Mouse (Mus musculus) limb, embryonic 13.5 days (tissue): ENCODE results near the gene Gm10720. TPM values are rescaled to one million over a fixed set of nuclear protein-coding genes. Genes with fewer than 3 reads are reported as not detected.
"Not testable (repeated sequence)": the region's sequence is repeated elsewhere in the genome, so short reads cannot be mapped to it uniquely, and the experiment has no call there.

Experiments
- ATAC-seq: fragments of 200-750 bp; cut with Nextera tagmentation; 2 replicates; pipeline ENCODE4 v1.8.0; 2017; ENCODE audit warnings: low read depth, moderate number of reproducible peaks, moderate TSS enrichment; ENCODE audit not compliant: low FRiP score
- H3K27ac ChIP-seq: fragments of 300-500 bp; sonication (generic); 2 replicates; pipeline ENCODE4 v1.5.1; 2015; ENCODE audit warnings: inconsistent platforms, mild to moderate bottlenecking, moderate library complexity
- H3K27me3 ChIP-seq: fragments of 300-500 bp; sonication (generic); 2 replicates; pipeline ENCODE4 v1.6.1; 2015; ENCODE audit warnings: mild to moderate bottlenecking, inconsistent platforms
- H3K36me3 ChIP-seq: fragments of 300-500 bp; sonication (generic); 2 replicates; pipeline ENCODE4 v1.6.1; 2015; ENCODE audit warnings: inconsistent platforms, mild to moderate bottlenecking, moderate library complexity
- H3K4me1 ChIP-seq: fragments of 300-500 bp; sonication (generic); 2 replicates; pipeline ENCODE4 v1.6.1; 2015; ENCODE audit warnings: inconsistent platforms
- H3K4me2 ChIP-seq: fragments of 300-500 bp; sonication (generic); replicated peaks from 2 replicates; pipeline ENCODE4 v1.6.1; 2015; ENCODE audit warnings: inconsistent platforms, mild to moderate bottlenecking, moderate library complexity
- H3K4me3 ChIP-seq: fragments of 300-500 bp; sonication (generic); 2 replicates; pipeline ENCODE4 v1.5.1; 2015; ENCODE audit warnings: moderate library complexity, mild to moderate bottlenecking, inconsistent platforms
- H3K9ac ChIP-seq: fragments of 300-500 bp; sonication (generic); 2 replicates; pipeline ENCODE4 v1.6.1; 2015; ENCODE audit warnings: mild to moderate bottlenecking, inconsistent platforms
- H3K9me3 ChIP-seq: fragments of 300-500 bp; sonication (generic); 2 replicates; pipeline ENCODE4 v1.6.1; 2016; ENCODE audit warnings: inconsistent platforms
- WGBS: fragments of 180-500 bp; shearing (Covaris S2); methylation state at CpG from one replicate; pipeline ENCODE4 v1.1.7; 2015; 5-methylcytosine and 5-hydroxymethylcytosine counted together
- polyA plus RNA-seq: library from polyadenylated mRNA; unstranded; fragments of >200 nt; fragmentation: Nextera tagmentation; extraction: Ambion mirVana; gene quantifications from 2 replicates; pipeline ENCODE4 v1.2.1, GENCODE M21; 2015

The Gm10720 gene
- polyA plus RNA-seq, 1 experiment from 2014 or later, result not detected

- not testable (repeated sequence) for H3K4me2 ChIP-seq, H3K9me3 ChIP-seq, H3K27me3 ChIP-seq, H3K4me3 ChIP-seq, H3K4me1 ChIP-seq, H3K9ac ChIP-seq, H3K27ac ChIP-seq, H3K36me3 ChIP-seq, ATAC-seq
- WGBS, result 85% methylated on average over 1 of the region's 9 CpGs
Measured at GRCm38 (mm10) chr9:3017108-3017507, 1.7 kb downstream of the Gm10720 start, which contains the start of gene Gm10719. TSS of gene Gm10719 (plus strand) at chr9:3017408.

GRCm38 (mm10) chr9:3018944-3019343 lies 3.5 kb downstream of the Gm10720 start:
- not testable (repeated sequence) for ATAC-seq, H3K4me3 ChIP-seq, H3K36me3 ChIP-seq, H3K27me3 ChIP-seq, H3K9me3 ChIP-seq, H3K9ac ChIP-seq, H3K27ac ChIP-seq, H3K4me1 ChIP-seq, H3K4me2 ChIP-seq
- WGBS, result 62% methylated on average over 9 of the region's 9 CpGs

GRCm38 (mm10) chr9:3019835-3020727 lies 4.6 kb downstream of the Gm10720 start:
- H3K27me3 ChIP-seq, H3K9me3 ChIP-seq, H3K9ac ChIP-seq, H3K4me3 ChIP-seq, H3K4me1 ChIP-seq, H3K36me3 ChIP-seq, H3K4me2 ChIP-seq, H3K27ac ChIP-seq: not testable (repeated sequence)
- peak; percentile 64; the same call in 1 of the 2 replicates for ATAC-seq
- 75% methylated on average over 17 of the region's 19 CpGs for WGBS

- WGBS, result 76% methylated on average over 11 of the region's 13 CpGs
- not testable (repeated sequence) for H3K4me1 ChIP-seq, ATAC-seq, H3K4me2 ChIP-seq, H3K36me3 ChIP-seq, H3K9ac ChIP-seq, H3K4me3 ChIP-seq, H3K27ac ChIP-seq, H3K9me3 ChIP-seq, H3K27me3 ChIP-seq
Measured at GRCm38 (mm10) chr9:3022316-3023008, 7.0 kb downstream of the Gm10720 start.

- not testable (repeated sequence) for H3K9me3 ChIP-seq, H3K36me3 ChIP-seq, H3K4me3 ChIP-seq, H3K27me3 ChIP-seq, H3K27ac ChIP-seq, H3K4me1 ChIP-seq, H3K4me2 ChIP-seq, H3K9ac ChIP-seq, ATAC-seq
- WGBS, result 74% methylated on average over 12 of the region's 13 CpGs
Measured at GRCm38 (mm10) chr9:3023312-3023984, 8.0 kb downstream of the Gm10720 start, which contains the start of gene Gm10718. TSS of gene Gm10718 (plus strand) at chr9:3023547.

GRCm38 (mm10) chr9:3023985-3024648 lies 8.7 kb downstream of the Gm10720 start:
- 75% methylated on average over 16 of the region's 16 CpGs for WGBS
- not testable (repeated sequence) for ATAC-seq, H3K9me3 ChIP-seq

GRCm38 (mm10) chr9:3024912-3025467 lies 9.5 kb downstream of the Gm10720 start, which contains the start of gene Gm10717:
TSS of gene Gm10717 (plus strand) at chr9:3025417.
- H3K4me2 ChIP-seq, result not testable (repeated sequence)

More at GRCm38 (mm10) chr9:3023985-3024648, 8.7 kb downstream of the Gm10720 start:
- not testable (repeated sequence) for H3K4me2 ChIP-seq, H3K27ac ChIP-seq, H3K4me3 ChIP-seq, H3K36me3 ChIP-seq, H3K27me3 ChIP-seq, H3K9ac ChIP-seq, H3K4me1 ChIP-seq

GRCm38 (mm10) chr9:3025653-3026052 lies 10.2 kb downstream of the Gm10720 start:
- not testable (repeated sequence) for H3K9me3 ChIP-seq, H3K9ac ChIP-seq, H3K4me1 ChIP-seq, H3K4me2 ChIP-seq, H3K36me3 ChIP-seq, H3K4me3 ChIP-seq, H3K27ac ChIP-seq, ATAC-seq, H3K27me3 ChIP-seq
- WGBS, result 72% methylated on average over 5 of the region's 6 CpGs

More at GRCm38 (mm10) chr9:3024912-3025467, 9.5 kb downstream of the Gm10720 start, which contains the start of gene Gm10717:
- 70% methylated on average over 12 of the region's 12 CpGs for WGBS
- H3K4me1 ChIP-seq, H3K9me3 ChIP-seq, H3K27me3 ChIP-seq, H3K9ac ChIP-seq, ATAC-seq, H3K4me3 ChIP-seq, H3K36me3 ChIP-seq, H3K27ac ChIP-seq: not testable (repeated sequence)

- H3K27me3 ChIP-seq, H3K36me3 ChIP-seq, H3K27ac ChIP-seq, H3K9ac ChIP-seq, H3K4me2 ChIP-seq, H3K4me1 ChIP-seq, ATAC-seq, H3K9me3 ChIP-seq, H3K4me3 ChIP-seq: not testable (repeated sequence)
- 73% methylated on average over 5 of the region's 5 CpGs for WGBS
Measured at GRCm38 (mm10) chr9:3026136-3026535, 10.7 kb downstream of the Gm10720 start.

- not testable (repeated sequence) for H3K9ac ChIP-seq, H3K36me3 ChIP-seq, H3K27me3 ChIP-seq, H3K4me1 ChIP-seq, H3K9me3 ChIP-seq, H3K27ac ChIP-seq, H3K4me2 ChIP-seq, H3K4me3 ChIP-seq, ATAC-seq
- WGBS, result 66% methylated on average over 9 of the region's 9 CpGs
Measured at GRCm38 (mm10) chr9:3026741-3027140, 11.3 kb downstream of the Gm10720 start.

GRCm38 (mm10) chr9:3027200-3027599 lies 11.7 kb downstream of the Gm10720 start:
- WGBS, result 70% methylated on average over 9 of the region's 9 CpGs
- ATAC-seq, result not testable (repeated sequence)

More at GRCm38 (mm10) chr9:3027200-3027599, 11.7 kb downstream of the Gm10720 start:
- H3K4me3 ChIP-seq, H3K36me3 ChIP-seq, H3K9me3 ChIP-seq, H3K4me1 ChIP-seq, H3K27ac ChIP-seq, H3K9ac ChIP-seq, H3K4me2 ChIP-seq, H3K27me3 ChIP-seq: not testable (repeated sequence)
